Mouse (Mus musculus) thymus, adult 18-20 months (tissue): ENCODE results near the gene Elovl7.
A peak's percentile ranks its signal among the peaks of the same experiment; 100 is the strongest.

Experiments
- DNase-seq, 2 experiments: peaks; one replicate each; pipeline ENCODE4 v3.0.0; 2022; ENCODE audit warnings: mixed read lengths in 2 of 2

Elovl7 gene

DNA sequence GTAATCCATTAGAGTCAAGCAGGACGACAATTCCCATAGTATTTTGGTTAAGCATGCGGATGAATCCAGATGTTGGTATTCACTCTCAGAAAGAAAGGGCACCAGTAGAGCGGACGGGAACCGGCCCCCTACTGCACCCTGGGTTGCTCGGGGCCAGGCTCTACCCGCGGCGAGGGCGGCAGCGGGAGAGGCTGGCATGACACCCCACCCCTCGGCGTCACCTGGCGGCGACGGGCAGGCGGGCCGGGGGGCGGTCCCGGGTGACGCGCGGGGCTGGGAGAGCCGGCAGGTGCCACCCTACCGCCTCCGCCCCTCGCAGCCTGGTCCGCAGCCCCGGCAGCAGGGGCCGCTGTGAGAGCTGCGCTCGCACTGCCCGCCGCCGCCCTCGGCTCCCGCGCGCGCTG, at the start of gene Elovl7:
Gene Elovl7 (plus strand): TSS at position 324 of the 404 bp plus-strand sequence.
- peak; percentile 78 for DNase-seq

DNA sequence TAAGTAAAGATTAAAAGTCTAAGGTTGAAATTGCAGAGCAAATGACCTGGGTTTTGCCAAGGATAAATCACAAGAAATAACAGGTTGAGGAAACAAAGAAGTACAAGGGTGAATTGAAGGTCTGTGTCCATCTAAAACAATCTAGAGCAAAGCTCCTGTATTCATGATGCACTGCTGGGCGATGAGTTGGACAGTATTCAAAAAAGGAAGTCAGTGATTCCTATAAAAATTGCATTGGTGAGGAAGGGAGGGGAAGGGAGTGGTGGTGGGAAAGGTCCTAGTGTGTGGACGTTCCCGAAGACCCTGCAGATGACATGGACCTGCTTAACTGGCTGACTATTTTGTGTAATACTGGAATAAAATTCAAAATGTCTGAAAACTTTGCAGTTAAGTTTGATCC, 49.6 kb upstream of the Elovl7 start:
- no peak for DNase-seq

DNA sequence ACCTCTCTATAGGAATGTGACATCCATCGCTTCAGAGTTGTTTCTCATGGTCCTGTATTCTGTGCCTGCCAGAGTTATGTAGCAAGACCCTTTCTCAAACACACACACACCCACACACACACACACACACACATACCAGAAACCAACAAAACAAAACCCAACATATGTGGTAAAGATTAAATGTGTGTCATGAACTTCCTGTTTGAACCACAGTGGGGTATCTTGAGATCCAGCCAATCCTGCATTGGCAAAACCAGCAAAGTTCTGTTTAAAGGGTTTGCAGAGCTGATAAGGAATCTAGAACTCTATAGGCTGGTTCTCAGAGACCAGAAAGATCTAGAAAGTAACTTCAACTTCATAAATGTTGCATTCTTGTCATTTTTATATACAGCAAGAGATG, 44.2 kb upstream of the Elovl7 start:
- DNase-seq: no peak

DNA sequence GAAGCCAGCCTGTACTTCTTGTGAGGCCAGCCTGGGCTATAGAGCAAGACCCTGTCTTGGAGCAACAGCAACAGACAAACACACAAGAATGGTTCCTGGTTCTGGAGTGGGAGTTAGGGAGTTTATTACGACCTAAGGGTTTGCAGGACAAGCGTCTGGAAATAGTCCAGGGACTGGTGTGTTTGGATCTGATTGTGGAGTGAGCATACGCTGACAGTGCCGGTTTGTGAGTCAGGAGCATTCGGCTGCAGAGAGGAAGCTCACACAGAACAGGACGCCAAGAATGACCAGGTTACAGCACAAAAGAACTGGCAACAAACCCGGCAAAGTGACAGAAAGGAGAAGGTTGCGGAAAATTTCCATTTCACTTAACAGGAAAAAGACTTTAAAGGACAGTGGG, 43.7 kb upstream of the Elovl7 start:
- DNase-seq: no peak

DNA sequence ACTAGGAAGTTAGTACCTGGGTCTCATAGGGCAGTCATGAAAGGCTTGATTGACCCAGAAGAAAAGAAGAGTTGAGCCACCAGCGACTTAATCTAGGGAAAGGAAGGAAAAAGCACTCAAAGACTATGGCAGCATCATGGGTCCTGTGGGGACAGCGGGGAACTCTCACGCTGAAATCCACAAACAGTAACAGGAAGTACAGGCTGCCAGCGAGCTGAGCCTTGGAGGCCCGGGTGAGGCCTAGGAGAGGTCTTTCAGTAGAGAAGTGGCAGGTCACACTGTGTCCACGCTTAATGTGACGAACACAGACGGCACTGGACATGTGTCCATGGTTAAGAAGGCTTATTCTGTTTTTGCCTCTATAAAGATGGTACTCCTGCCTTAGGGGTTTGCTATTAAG, 34.6 kb upstream of the Elovl7 start:
- no peak for DNase-seq

DNA sequence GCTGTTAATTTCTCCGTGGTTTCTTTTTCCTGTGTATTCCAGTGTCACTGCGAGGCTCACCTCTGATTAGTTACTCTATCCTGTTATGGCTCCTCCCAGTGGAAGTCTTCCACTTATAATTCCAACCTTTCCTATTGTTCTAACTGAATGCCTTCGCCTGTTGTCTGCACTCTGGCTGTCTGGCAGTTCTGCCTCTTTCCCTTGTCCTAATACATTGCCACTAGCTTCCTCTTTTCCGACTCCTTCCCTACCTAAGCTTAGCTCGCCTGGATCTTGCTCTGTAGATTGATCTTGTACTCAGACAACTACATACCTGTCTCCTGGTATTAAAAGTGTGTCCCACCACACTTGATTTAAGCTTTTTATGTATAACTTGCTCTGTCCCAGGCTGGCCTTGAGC, 33.4 kb upstream of the Elovl7 start:
- DNase-seq: no peak

DNA sequence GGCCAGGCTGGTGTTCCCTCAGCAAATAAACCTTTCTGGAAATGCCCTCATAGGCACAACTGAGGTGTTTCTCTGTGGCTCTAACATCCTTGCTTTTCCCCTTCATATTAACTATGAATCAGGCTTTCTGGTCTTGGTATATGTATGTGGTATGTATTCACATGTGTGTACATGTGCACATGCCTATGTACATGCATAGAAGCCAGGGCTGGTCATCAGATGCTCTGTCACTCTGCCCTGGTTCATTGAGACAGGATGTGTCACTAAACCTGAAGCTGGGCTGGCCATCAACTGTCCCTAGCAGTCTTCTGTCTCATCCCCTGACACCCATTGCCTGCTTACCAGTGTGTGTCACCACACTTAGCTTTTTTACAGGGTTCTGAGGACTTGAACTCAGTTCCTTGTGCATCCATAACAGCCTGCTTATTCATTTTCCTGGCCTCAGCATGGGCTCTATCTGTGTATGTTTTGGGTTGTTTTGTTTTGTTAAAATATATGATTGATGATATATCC, 29.4 kb upstream of the Elovl7 start:
- no peak for DNase-seq

DNA sequence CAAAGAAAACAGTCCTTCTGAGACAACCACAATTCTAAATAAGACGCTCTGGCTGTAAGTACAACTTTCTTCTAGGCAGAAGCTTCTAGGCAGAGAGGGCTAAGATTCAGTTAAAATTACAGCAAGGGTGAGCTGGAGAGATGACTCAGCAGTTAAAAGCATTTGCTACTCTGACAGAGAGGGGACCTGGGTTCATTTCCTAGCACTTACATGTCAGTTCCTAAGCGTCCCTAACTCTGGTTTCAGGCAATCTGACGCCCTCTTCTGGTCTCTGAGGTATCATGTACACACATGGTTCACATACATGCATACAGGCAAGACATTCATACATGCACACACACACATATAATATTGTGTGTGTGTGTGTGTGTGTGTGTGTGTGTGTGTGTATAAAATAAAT, 28.7 kb upstream of the Elovl7 start:
- DNase-seq: no peak

DNA sequence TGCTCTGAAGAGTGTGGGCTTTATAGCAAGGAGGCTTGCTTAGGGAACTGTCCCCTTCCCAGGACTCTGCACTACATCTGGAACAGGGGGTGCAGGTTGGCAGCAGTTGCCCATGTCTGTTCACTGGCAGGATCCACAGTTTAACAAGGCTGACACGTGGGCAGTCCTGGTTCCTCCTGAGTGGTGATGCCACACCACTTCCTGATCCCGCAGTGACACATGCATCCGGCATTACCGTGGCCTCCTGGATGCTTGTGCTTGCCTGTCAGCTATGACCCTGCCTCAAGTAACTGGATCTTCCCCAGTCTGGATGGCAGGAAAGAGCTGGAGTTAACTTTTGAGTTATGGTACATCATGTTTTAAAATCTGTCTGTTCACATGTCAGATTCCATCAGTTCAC, 26.2 kb upstream of the Elovl7 start:
- no peak for DNase-seq

DNA sequence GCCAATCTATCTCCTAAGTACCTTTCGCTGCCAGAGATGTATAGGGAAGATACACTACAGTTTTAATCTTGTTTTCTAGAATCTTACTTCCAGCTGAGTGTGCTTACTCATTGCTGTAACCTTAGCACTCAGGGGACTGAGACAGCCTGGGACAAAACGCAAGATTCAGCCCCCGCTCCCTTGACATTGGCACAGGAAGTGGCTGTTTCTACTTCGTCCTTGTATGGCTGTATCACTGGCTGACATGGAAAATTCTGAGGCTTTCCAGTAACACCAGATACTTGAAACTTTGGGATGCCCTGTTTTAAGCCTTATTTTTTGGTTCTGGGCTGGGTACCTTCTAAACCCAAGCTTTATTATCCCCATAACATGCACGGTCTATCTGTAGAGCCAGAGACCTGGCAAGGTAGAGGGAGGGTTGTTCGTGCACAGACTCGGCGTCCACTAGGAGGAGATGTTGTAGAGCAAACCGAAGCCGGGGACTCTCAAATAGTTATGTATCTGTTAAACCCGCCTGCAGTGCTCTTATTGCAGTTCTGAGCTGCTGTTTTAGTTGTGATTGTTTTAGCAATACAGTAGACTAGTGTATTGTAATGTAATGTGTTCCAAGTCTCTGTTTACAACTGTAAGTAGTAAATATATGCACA, 23.0 kb upstream of the Elovl7 start:
- DNase-seq: peak in 1 of 2 experiments; percentile 13

DNA sequence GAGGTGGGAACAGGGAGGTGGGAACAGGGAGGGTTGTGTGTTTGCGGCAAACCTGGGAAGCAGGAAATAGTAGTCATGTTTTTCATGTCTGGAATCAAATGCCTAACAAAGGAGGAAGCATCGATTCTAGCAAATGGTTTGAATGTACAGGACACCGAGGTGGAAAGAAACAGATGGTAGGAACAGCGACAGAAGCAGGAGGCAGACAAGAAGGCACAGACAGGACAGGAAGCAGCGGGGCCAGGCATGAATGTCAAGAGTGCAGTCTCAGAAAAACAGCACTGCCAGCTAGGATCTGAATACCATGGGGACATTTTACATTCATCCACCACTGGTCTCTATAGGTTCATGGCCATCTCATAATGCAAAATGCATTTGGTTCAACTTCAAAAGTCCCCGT, 18.7 kb upstream of the Elovl7 start:
- DNase-seq: no peak

DNA sequence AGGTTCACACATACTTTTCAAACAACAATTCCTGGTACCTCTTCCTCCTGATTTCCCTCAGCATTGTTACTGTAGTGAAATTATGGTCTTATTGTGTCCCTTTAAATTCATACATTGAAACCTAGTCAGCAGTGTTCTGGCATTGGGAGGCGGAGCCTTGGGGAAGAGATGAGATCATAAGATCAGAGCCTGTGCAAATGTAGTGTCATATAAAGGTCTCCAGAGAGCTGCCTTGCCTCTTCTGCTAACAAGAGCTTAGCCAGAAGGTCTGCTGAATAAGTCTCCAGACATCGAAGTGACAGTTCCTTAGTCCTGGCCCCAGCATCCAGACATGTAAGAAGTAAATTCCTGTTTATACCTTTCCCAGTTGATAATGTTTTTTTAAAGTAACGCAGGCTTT, 9.3 kb upstream of the Elovl7 start:
- no peak for DNase-seq

DNA sequence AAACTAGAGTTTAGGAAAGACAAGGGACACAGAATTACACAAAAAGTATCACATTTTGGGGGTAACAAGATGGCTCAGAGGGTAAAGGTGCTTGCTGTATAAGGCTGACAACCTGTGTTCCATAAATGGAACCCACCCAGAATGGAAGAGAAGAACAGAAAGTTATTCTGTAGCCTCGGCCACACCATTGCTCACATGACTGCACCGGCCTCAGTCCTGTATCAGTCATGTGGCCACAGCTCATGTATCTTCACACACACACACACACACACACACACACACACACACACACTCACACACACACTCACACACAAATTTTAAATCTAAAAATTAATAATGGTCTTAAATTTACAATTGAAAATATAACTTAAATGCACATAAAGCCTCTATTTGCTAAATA, 6.8 kb upstream of the Elovl7 start:
- DNase-seq: no peak

DNA sequence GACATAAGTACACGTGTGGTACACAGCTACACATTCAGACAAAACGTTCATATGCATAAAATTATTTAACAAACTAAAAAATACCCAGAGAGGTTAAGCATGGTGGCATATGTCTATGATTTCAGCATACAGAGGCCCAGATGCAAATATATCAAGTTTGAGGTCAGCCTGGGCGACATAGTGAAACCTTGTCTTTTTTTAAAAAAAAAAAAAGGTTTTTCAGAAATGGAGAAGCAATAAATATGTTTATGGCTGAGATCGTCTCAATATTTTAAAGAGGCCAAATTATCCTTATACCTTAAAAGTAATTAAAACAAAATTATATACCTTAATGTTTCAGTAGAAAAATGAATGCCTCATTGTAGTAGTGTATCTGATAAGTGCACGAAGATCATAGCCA, 6.1 kb upstream of the Elovl7 start:
- DNase-seq: no peak

DNA sequence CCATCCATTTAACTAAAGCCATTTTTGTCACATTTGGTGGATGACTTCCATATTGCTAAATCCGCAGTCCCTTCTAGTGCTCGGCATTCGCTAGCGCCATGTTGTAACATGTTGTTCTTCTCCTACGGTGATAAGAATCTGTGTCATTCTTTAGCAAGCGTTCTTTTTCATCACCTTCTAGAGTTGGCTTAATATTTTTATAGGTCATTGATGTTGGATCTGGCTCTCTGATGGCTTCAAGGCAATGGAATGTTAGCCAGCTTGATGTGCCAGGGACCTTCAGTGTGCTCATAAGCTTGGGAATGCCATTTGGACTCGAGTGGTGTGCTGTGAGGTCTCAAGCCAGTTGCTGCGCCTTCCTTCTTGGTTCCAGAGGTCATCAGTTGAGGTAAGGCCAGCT, 3.2 kb upstream of the Elovl7 start:
- no peak for DNase-seq

DNA sequence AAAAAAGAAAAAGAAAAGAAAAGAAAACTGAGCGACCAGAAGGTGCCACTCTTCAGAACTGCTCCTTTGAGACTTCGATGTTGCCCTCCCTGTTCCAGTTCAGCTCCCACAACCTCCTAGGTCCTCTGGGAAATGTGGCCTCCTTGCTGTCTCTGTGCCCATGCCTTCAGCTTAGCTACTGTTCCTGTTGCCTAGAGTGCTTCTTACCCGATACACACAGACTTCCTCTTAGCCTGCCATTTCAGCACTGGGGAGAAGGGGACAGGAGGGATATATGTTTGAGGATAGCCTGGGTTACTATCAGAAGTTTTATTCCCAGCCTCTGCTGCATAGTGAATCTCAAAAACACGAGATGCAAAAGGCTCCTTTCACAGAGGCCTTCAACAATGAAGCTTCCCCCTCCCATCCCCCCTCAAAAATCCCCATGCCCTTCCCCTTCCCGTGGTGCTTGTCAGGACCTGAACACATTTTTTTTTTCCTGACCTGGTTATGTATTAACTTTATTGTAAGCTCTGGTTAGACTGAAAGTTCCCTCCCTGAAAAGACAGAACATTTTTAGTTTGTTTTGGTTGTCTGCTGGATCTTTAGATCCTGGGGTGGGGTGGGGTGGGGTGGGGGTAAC, 1.7 kb upstream of the Elovl7 start:
- no peak for DNase-seq

DNA sequence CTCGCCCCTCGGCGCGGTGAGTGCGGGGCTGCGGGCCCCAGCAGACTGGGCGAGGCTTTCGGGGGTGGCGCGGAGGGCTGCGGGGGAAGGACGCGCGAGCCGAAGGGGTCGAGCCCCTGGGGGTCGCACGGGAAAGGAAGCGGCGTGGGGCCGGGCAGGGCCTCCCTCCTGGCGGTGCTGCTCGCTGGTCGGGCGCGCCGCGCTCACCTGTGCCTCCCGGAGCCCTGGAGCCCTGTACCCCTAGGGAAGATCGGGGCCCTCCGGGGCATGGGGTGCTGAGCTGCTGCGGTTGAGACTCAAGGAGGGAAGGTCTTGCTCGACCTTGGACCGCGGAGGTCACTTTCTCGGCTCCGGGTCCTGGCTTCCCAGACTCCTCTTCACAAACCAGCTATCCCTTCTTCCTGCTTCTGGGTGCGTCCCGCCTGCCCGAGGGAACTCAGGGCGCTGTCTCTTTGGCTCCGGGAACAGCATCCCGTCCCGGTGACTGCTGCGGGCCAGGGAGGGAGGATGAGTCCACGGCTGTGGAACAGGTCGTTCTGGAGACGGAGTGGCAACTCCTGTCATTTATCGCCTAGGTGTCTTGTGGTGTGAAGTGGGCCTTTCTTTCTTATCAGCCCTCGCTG, 392 bp downstream of the Elovl7 start:
- no peak for DNase-seq

DNA sequence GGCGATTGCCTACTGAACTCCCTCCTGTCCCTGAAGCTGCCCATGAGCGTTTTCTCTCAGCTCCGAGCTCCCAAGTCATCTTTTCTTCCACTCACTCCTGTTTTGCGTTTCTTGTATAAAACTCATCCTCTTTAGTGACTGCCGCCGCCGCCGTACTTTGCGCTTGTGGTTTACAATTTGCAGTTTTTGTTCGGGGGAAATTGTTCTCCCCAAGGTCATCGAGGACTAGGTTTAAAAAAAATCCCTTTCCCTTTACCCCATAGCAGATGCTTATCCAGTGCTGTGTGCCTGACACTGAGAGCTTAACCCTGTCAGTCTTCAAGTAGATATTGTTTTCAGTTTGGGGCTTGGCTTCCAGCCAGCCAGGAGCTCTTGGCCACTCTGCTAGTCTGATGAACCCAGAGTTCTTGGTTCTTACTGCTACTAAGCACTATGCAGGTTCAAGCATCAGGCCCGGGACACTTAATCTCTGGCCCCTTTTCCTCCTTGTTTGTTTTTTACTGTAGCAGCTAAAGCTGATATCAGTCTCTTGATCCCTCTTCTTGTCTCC, 1.1 kb downstream of the Elovl7 start:
- DNase-seq: no peak

DNA sequence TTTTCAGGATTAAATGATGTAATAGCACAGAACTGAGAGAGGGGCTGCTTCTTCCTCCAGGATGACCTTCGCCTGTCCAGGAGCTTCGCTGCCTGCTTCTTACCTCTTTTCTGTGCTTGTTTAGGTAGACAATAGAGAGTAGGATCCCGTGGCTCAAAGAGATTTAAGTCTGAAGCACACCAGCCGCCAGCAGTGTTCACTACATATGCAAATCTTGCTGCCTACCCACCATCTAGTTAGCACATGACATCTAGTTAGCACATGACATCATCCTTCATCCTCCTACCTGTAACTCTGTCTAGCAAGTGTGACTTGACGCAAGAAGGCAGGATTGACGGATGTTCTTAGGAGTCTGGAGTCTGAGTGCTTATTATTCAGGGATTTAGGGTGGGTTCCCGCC, 5.6 kb downstream of the Elovl7 start:
- no peak for DNase-seq

DNA sequence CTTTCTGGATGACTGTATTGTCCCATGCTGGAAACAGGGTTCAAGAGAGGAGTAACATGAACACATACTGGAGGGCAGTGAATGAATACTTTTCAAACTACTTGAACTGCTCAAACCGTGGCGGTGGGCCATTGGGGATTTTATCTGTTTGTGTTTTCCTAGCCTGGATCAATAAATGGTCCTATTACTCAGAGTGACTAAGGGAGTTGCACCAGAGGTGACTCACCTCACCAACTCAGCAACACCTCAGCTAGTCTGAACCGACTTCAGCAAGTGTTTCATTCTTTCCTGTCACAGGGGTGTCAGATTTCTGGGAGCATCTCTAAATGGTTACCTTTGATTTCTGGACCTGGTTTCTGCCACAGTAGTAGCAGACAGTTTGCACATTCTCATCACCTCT, 15.0 kb downstream of the Elovl7 start:
- no peak for DNase-seq

DNA sequence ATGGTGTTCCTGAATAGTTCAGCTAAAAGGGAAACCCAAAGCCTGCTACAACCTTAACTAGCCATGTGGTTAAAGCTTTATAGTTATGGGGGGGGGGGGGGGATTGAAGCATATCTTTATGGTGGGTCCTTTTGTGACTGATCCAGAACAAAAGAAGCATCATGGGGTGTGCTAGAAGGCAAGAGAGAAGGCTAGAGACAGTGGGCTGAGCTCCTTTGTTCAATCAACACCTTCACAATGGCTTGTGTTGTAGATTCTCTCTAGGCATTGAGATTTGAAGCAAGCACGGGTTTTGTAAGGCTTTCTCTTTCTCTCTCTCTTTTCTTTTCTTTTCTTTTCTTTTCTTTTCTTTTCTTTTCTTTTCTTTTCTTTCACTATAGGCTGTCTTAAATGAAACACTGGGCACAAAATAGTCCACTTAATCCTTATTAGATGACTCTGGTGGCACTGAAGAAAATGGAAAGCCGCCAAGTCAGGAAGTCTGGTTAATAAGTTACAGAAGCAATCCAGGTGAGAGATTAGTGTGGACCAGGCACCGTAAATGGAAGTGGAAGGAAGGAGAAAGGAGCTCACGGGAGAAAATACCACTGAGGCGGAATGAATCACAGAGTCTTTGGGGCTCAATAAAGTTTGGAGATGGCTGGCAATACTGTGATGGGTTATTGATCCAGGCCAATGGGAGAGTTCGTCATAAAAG, 15.6 kb downstream of the Elovl7 start:
- DNase-seq: no peak

DNA sequence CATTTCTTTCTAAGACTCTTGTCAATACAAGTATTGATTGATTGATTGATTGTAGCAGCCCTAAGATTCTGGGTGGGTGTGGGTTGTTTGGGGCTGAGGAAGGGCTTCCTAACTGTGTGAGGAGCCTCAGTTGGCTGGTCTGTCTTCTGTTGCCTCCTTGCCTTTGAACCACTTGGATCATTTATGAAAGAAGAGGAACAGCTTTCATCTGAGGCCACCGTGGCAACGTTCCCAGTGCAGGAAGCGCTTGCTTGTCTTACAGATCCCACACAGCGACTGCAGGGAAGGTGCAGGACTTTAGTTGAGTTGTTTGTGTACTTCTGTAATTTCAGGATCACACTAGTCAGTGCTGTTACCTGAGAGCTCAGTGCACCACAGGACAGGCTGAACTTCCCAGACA, 25.8 kb downstream of the Elovl7 start:
- no peak for DNase-seq

DNA sequence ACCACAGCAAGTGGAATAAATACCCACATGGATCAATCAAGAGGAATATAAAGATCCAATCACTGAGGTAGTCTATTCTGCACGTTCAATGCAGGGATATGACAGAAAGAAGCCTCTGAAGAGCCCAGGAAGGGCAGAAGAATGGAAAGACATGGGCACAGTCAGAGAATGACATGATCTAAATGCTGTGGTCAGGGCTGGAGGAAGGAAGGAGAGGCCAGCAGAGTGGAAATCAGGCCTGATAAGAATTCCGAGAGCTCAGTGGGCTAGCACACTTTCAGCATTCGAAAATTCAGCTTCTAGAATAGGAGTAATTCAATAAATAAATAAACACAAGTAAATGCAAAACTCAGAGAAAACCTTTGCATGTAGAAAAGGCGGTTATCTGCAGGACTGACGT, 27.5 kb downstream of the Elovl7 start:
- no peak for DNase-seq
